Mouse (Mus musculus): ENCODE measurements around the gene Spag5. TPM values are rescaled to one million over a fixed set of nuclear protein-coding genes. Genes with fewer than 3 reads are reported as not detected.

The Spag5 gene
- polyA plus RNA-seq, 1 experiment from 2014 or later, result 10.5 TPM

GRCm38 (mm10) chr11:78345801-78346200, 44.5 kb downstream of the Spag5 start:
- H3K4me3 ChIP-seq (ENCODE audit: low read length), result no peak overlapping the region
- H3K4me2 ChIP-seq (ENCODE audit: low read length), result no peak overlapping the region
- WGBS, result 86% methylated on average over 7 of the region's 7 CpGs
- no peaks in the 10 kb centered on the region for H3K9me3 ChIP-seq (ENCODE audit: control insufficient read depth, low read length)
- peaks cover 11% of the 10 kb centered on the region for H3K36me3 ChIP-seq (ENCODE audit: control insufficient read depth, insufficient read depth, low read length)
- no peak overlapping the region; the same call in 1 of the 2 replicates for H3K9ac ChIP-seq (ENCODE audit: low read depth, low read length)
- no peak overlapping the region for H3K27ac ChIP-seq (ENCODE audit: low read depth, low read length)
- H3K4me1 ChIP-seq (ENCODE audit: control insufficient read depth, insufficient read depth, low read depth, low read length), result peaks cover 30% of the 10 kb centered on the region
- ATAC-seq, result no peak
- no peaks in the 10 kb centered on the region for H3K27me3 ChIP-seq (replicated peaks; ENCODE audit: control insufficient read depth, insufficient read depth, low read length)

GRCm38 (mm10) chr11:78346326-78347069, 45.2 kb downstream of the Spag5 start:
- Histone ChIP-seq H3K9me3 (ENCODE audit: control insufficient read depth, low read length) (no peaks in the 10 kb centered on the region), H3K4me2 (ENCODE audit: low read length) (no peak overlapping the region), H3K9ac (ENCODE audit: low read depth, low read length) (no peak overlapping the region), H3K4me1 (ENCODE audit: control insufficient read depth, insufficient read depth, low read depth, low read length) (peaks cover 30% of the 10 kb centered on the region), H3K27me3 (replicated peaks; ENCODE audit: control insufficient read depth, insufficient read depth, low read length) (no peaks in the 10 kb centered on the region), H3K27ac (ENCODE audit: low read depth, low read length) (no peak overlapping the region), H3K36me3 (ENCODE audit: control insufficient read depth, insufficient read depth, low read length) (peaks cover 9% of the 10 kb centered on the region), H3K4me3 (ENCODE audit: low read length) (no peak overlapping the region)
- no peak for ATAC-seq
- WGBS, result 88% methylated on average over 6 of the region's 6 CpGs

GRCm38 (mm10) chr11:78347070-78347754, 45.9 kb downstream of the Spag5 start:
- peaks cover 30% of the 10 kb centered on the region for H3K4me1 ChIP-seq (ENCODE audit: control insufficient read depth, insufficient read depth, low read depth, low read length)
- no peaks in the 10 kb centered on the region for H3K27me3 ChIP-seq (replicated peaks; ENCODE audit: control insufficient read depth, insufficient read depth, low read length)
- peaks cover 9% of the 10 kb centered on the region for H3K36me3 ChIP-seq (ENCODE audit: control insufficient read depth, insufficient read depth, low read length)
- H3K9me3 ChIP-seq (ENCODE audit: control insufficient read depth, low read length), result no peaks in the 10 kb centered on the region
- WGBS, result 91% methylated on average over 10 of the region's 10 CpGs
- no peak overlapping the region for H3K9ac ChIP-seq (ENCODE audit: low read depth, low read length)
- H3K4me3 ChIP-seq (ENCODE audit: low read length), result no peak overlapping the region
- ATAC-seq, result no peak
- no peak overlapping the region for H3K4me2 ChIP-seq (ENCODE audit: low read length)
- H3K27ac ChIP-seq (ENCODE audit: low read depth, low read length), result no peak overlapping the region

GRCm38 (mm10) chr11:78347908-78348307, 46.6 kb downstream of the Spag5 start:
- Histone ChIP-seq H3K27ac (ENCODE audit: low read depth, low read length) (no peak overlapping the region), H3K9ac (ENCODE audit: low read depth, low read length) (no peak overlapping the region)
- 80% methylated on average over 9 of the region's 9 CpGs for WGBS

GRCm38 (mm10) chr11:78348474-78348873, 47.1 kb downstream of the Spag5 start:
- Histone ChIP-seq H3K4me1 (ENCODE audit: control insufficient read depth, insufficient read depth, low read depth, low read length) (peaks cover 25% of the 10 kb centered on the region), H3K9ac (ENCODE audit: low read depth, low read length) (no peak overlapping the region), H3K27me3 (replicated peaks; ENCODE audit: control insufficient read depth, insufficient read depth, low read length) (no peaks in the 10 kb centered on the region), H3K27ac (ENCODE audit: low read depth, low read length) (no peak overlapping the region), H3K4me3 (ENCODE audit: low read length) (no peak overlapping the region), H3K36me3 (ENCODE audit: control insufficient read depth, insufficient read depth, low read length) (peaks cover 9% of the 10 kb centered on the region), H3K4me2 (ENCODE audit: low read length) (no peak overlapping the region), H3K9me3 (ENCODE audit: control insufficient read depth, low read length) (no peaks in the 10 kb centered on the region)
- ATAC-seq, result no peak
- WGBS, result 30% methylated on average over 7 of the region's 7 CpGs

More at GRCm38 (mm10) chr11:78347908-78348307, 46.6 kb downstream of the Spag5 start:
- no peak for ATAC-seq
- Histone ChIP-seq H3K9me3 (ENCODE audit: control insufficient read depth, low read length) (no peaks in the 10 kb centered on the region), H3K27me3 (replicated peaks; ENCODE audit: control insufficient read depth, insufficient read depth, low read length) (no peaks in the 10 kb centered on the region), H3K36me3 (ENCODE audit: control insufficient read depth, insufficient read depth, low read length) (peaks cover 9% of the 10 kb centered on the region), H3K4me3 (ENCODE audit: low read length) (no peak overlapping the region), H3K4me2 (ENCODE audit: low read length) (no peak overlapping the region), H3K4me1 (ENCODE audit: control insufficient read depth, insufficient read depth, low read depth, low read length) (peaks cover 27% of the 10 kb centered on the region)

GRCm38 (mm10) chr11:78349441-78350358, 48.4 kb downstream of the Spag5 start:
- Histone ChIP-seq H3K4me1 (ENCODE audit: control insufficient read depth, insufficient read depth, low read depth, low read length) (peaks cover 19% of the 10 kb centered on the region), H3K9me3 (ENCODE audit: control insufficient read depth, low read length) (no peaks in the 10 kb centered on the region), H3K9ac (ENCODE audit: low read depth, low read length) (no peak overlapping the region), H3K27me3 (replicated peaks; ENCODE audit: control insufficient read depth, insufficient read depth, low read length) (no peaks in the 10 kb centered on the region), H3K36me3 (ENCODE audit: control insufficient read depth, insufficient read depth, low read length) (peaks cover 9% of the 10 kb centered on the region), H3K27ac (ENCODE audit: low read depth, low read length) (no peak overlapping the region), H3K4me3 (ENCODE audit: low read length) (no peak overlapping the region), H3K4me2 (ENCODE audit: low read length) (no peak overlapping the region)
- WGBS, result 85% methylated on average over 4 of the region's 4 CpGs
- no peak for ATAC-seq

- ATAC-seq, result no peak
- Histone ChIP-seq H3K4me2 (ENCODE audit: low read length) (no peak overlapping the region), H3K4me1 (ENCODE audit: control insufficient read depth, insufficient read depth, low read depth, low read length) (no peaks in the 10 kb centered on the region), H3K27me3 (replicated peaks; ENCODE audit: control insufficient read depth, insufficient read depth, low read length) (no peaks in the 10 kb centered on the region), H3K9ac (ENCODE audit: low read depth, low read length) (no peak overlapping the region), H3K36me3 (ENCODE audit: control insufficient read depth, insufficient read depth, low read length) (peaks cover 6% of the 10 kb centered on the region), H3K4me3 (ENCODE audit: low read length) (no peak overlapping the region), H3K27ac (ENCODE audit: low read depth, low read length) (no peak overlapping the region), H3K9me3 (ENCODE audit: control insufficient read depth, low read length) (no peaks in the 10 kb centered on the region)
- 92% methylated on average over 1 of the region's 1 CpGs for WGBS
Measured at GRCm38 (mm10) chr11:78353081-78353480, 51.8 kb downstream of the Spag5 start.

- H3K27ac ChIP-seq (ENCODE audit: low read depth, low read length), result no peak overlapping the region
- no peak for ATAC-seq
- no peaks in the 10 kb centered on the region for H3K27me3 ChIP-seq (replicated peaks; ENCODE audit: control insufficient read depth, insufficient read depth, low read length)
- no peak overlapping the region for H3K4me3 ChIP-seq (ENCODE audit: low read length)
- 88% methylated on average over 6 of the region's 6 CpGs for WGBS
- no peaks in the 10 kb centered on the region for H3K9me3 ChIP-seq (ENCODE audit: control insufficient read depth, low read length)
- H3K36me3 ChIP-seq (ENCODE audit: control insufficient read depth, insufficient read depth, low read length), result no peaks in the 10 kb centered on the region
- peaks cover under 1% of the 10 kb centered on the region; the same call in 1 of the 2 replicates for H3K4me1 ChIP-seq (ENCODE audit: control insufficient read depth, insufficient read depth, low read depth, low read length)
- no peak overlapping the region for H3K4me2 ChIP-seq (ENCODE audit: low read length)
- no peak overlapping the region for H3K9ac ChIP-seq (ENCODE audit: low read depth, low read length)
Measured at GRCm38 (mm10) chr11:78354905-78355304, 53.6 kb downstream of the Spag5 start.

Measured in hindbrain, embryonic 16.5 days (tissue).